Mouse (Mus musculus): Measurements from ENCODE around the gene Dnajc3.
"Not testable (repeated sequence)": the region's sequence is repeated elsewhere in the genome, so short reads cannot be mapped to it uniquely, and the experiment has no call there.

- not testable (repeated sequence) for TF ChIP-seq CTCF (IDR thresholded peaks at IDR 0.05; ENCODE audit: control insufficient read depth, insufficient read depth, low read length); POLR2A (IDR thresholded peaks at IDR 0.05; ENCODE audit: borderline replicate concordance, control insufficient read depth, low read depth, low read length)
Observed at GRCm38 (mm10) chr14:118982429-118983045, 44.8 kb downstream of the Dnajc3 start.

Data from bone marrow, adult 2 months (tissue).